Mouse (Mus musculus): ENCODE data around the gene Imp4.

Imp4 gene

GRCm38 (mm10) chr1:34460061-34460441 is 20.4 kb downstream of the Imp4 start:
- DNase-seq (ENCODE audit: low spot score in 2 of 2) = peak; percentile 45 to 47

GRCm38 (mm10) chr1:34462766-34463165 is 23.1 kb downstream of the Imp4 start:
- peak; percentile 69 to 92 for DNase-seq (ENCODE audit: low spot score in 2 of 2)

- DNase-seq (ENCODE audit: low spot score in 2 of 2) = no peak
Observed at GRCm38 (mm10) chr1:34464310-34464817, 24.7 kb downstream of the Imp4 start.

GRCm38 (mm10) chr1:34465445-34465844 is 25.8 kb downstream of the Imp4 start:
- no peak for DNase-seq (ENCODE audit: low spot score in 2 of 2)

GRCm38 (mm10) chr1:34468051-34468450 is 28.4 kb downstream of the Imp4 start:
- DNase-seq (ENCODE audit: low spot score in 2 of 2) = no peak

- DNase-seq (ENCODE audit: low spot score in 2 of 2) = no peak
Observed at GRCm38 (mm10) chr1:34468500-34468899, 28.8 kb downstream of the Imp4 start.

GRCm38 (mm10) chr1:34469801-34470200 is 30.1 kb downstream of the Imp4 start:
- no peak for DNase-seq (ENCODE audit: low spot score in 2 of 2)

- peak; percentile 66 to 83 for DNase-seq (ENCODE audit: low spot score in 2 of 2)
Observed at GRCm38 (mm10) chr1:34472427-34473300, 33.0 kb downstream of the Imp4 start.

GRCm38 (mm10) chr1:34478891-34479655 is 39.4 kb downstream of the Imp4 start:
- DNase-seq (ENCODE audit: low spot score in 2 of 2) = no peak

GRCm38 (mm10) chr1:34480801-34481200 is 41.1 kb downstream of the Imp4 start:
- DNase-seq (ENCODE audit: low spot score in 2 of 2) = no peak

- DNase-seq (ENCODE audit: low spot score in 2 of 2) = no peak
Observed at GRCm38 (mm10) chr1:34481920-34482669, 42.4 kb downstream of the Imp4 start.

GRCm38 (mm10) chr1:34484470-34484869 is 44.8 kb downstream of the Imp4 start:
- no peak for DNase-seq (ENCODE audit: low spot score in 2 of 2)

- peak; percentile 50 to 76 for DNase-seq (ENCODE audit: low spot score in 2 of 2)
Observed at GRCm38 (mm10) chr1:34485461-34486188, 46.0 kb downstream of the Imp4 start.

GRCm38 (mm10) chr1:34487383-34487782 is 47.7 kb downstream of the Imp4 start:
- DNase-seq (ENCODE audit: low spot score in 2 of 2) = no peak

GRCm38 (mm10) chr1:34489852-34490541 is 50.3 kb downstream of the Imp4 start:
- no peak for DNase-seq (ENCODE audit: low spot score in 2 of 2)

GRCm38 (mm10) chr1:34491480-34491879 is 51.8 kb downstream of the Imp4 start:
- no peak for DNase-seq (ENCODE audit: low spot score in 2 of 2)

Measured in spleen, postnatal 10 days (tissue).